Mouse (Mus musculus) mesoderm, embryonic 11.5 days (tissue): Measurements from ENCODE around the gene Ccdc117.
"Not testable (repeated sequence)": the region's sequence is repeated elsewhere in the genome, so short reads cannot be mapped to it uniquely, and the experiment has no call there.

Experiments
- DNase-seq: peaks from one replicate; pipeline ENCODE4 v3.0.0-alpha.2; 2012; ENCODE audit warnings: low read depth, low spot score

The Ccdc117 gene

GRCm38 (mm10) chr11:5541799-5542481, at the start of gene Ccdc117:
Gene Ccdc117, minus strand, starts transcription at chr11:5542187.
- peak; percentile 89 for DNase-seq

- DNase-seq = no peak
Measured at GRCm38 (mm10) chr11:5575046-5575445, 33.1 kb upstream of the Ccdc117 start.

- no peak for DNase-seq
Measured at GRCm38 (mm10) chr11:5573821-5574220, 31.8 kb upstream of the Ccdc117 start.

- no peak for DNase-seq
Measured at GRCm38 (mm10) chr11:5571856-5572255, 29.9 kb upstream of the Ccdc117 start.

GRCm38 (mm10) chr11:5569474-5569873, 27.5 kb upstream of the Ccdc117 start, which contains the start of gene Ankrd36:
Gene Ankrd36, plus strand, starts transcription at chr11:5569684.
- no peak for DNase-seq

- DNase-seq = no peak
Measured at GRCm38 (mm10) chr11:5568082-5568481, 26.1 kb upstream of the Ccdc117 start.

GRCm38 (mm10) chr11:5567654-5568053, 25.7 kb upstream of the Ccdc117 start:
- DNase-seq = no peak

- DNase-seq = no peak
Measured at GRCm38 (mm10) chr11:5566506-5566905, 24.5 kb upstream of the Ccdc117 start.

GRCm38 (mm10) chr11:5565596-5565995, 23.6 kb upstream of the Ccdc117 start:
- DNase-seq = no peak

- no peak for DNase-seq
Measured at GRCm38 (mm10) chr11:5563898-5564297, 21.9 kb upstream of the Ccdc117 start.

GRCm38 (mm10) chr11:5562625-5563268, 20.8 kb upstream of the Ccdc117 start:
- peak; percentile 20 for DNase-seq

- no peak for DNase-seq
Measured at GRCm38 (mm10) chr11:5560273-5560672, 18.3 kb upstream of the Ccdc117 start.

GRCm38 (mm10) chr11:5551931-5552330, 9.9 kb upstream of the Ccdc117 start:
- no peak for DNase-seq

GRCm38 (mm10) chr11:5551430-5551829, 9.4 kb upstream of the Ccdc117 start:
- no peak for DNase-seq

- DNase-seq = no peak
Measured at GRCm38 (mm10) chr11:5546693-5547092, 4.7 kb upstream of the Ccdc117 start.

- no peak for DNase-seq
Measured at GRCm38 (mm10) chr11:5545457-5545856, 3.5 kb upstream of the Ccdc117 start.

- DNase-seq = not testable (repeated sequence)
Measured at GRCm38 (mm10) chr11:5544709-5545108, 2.7 kb upstream of the Ccdc117 start.

GRCm38 (mm10) chr11:5543281-5543680, 1.3 kb upstream of the Ccdc117 start:
- DNase-seq = no peak

GRCm38 (mm10) chr11:5542482-5543185, 647 bp upstream of the Ccdc117 start:
- no peak for DNase-seq

- no peak for DNase-seq
Measured at GRCm38 (mm10) chr11:5541230-5541798, 673 bp downstream of the Ccdc117 start.

- no peak for DNase-seq
Measured at GRCm38 (mm10) chr11:5540331-5540730, 1.7 kb downstream of the Ccdc117 start.

GRCm38 (mm10) chr11:5537454-5537853, 4.5 kb downstream of the Ccdc117 start:
- DNase-seq = not testable (repeated sequence)
